Mouse (Mus musculus) lung, adult 18-20 months (tissue): Measurements from ENCODE around the gene Gm3417.
"Not testable (repeated sequence)": the region's sequence is repeated elsewhere in the genome, so short reads cannot be mapped to it uniquely, and the experiment has no call there.

Source experiments
- DNase-seq, 2 experiments: peaks; one replicate each; pipeline ENCODE4 v3.0.0; 2022; ENCODE audit warnings: mixed read lengths in 2 of 2

The Gm3417 gene

DNA sequence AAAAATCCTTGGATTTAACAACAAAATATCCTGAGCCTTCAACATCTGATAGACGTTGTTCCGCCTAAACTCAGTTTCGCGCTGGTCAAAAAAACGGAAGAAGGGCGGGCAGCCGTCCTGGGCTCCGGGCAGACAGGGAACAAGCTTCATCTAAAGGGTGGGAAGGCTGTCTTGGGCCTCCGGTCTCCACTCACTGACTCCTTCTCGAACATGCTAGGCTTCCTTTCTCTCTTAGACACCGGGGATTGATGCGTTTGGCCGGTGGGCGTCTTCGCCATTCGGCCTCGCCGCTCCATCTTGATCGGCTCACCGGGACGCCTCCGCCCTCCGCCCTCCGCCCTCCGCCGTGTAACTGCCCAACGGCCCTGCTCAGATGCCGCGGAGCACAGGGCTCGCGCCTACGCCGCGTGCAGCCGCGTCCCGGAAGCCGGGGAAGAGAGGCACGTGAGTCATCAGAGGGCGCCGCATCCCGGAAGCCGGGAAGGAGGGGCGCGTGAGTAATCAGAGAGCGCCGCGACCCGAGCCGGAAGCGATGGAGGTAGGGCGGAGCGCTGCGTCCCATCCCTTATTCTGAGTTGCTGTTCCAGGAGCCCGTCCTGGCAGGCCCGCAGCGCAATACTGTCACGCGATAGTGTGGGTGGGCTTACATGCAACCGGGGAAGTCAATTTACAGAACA lies at the start of gene Gm3417, which contains the start of gene 9030025P20Rik:
Gene Gm3417, minus strand, starts transcription at position 429 of the 677 bp plus-strand sequence.
Gene 9030025P20Rik, plus strand, starts transcription at position 107 of the 677 bp plus-strand sequence.
- DNase-seq, result not testable (repeated sequence)

DNA sequence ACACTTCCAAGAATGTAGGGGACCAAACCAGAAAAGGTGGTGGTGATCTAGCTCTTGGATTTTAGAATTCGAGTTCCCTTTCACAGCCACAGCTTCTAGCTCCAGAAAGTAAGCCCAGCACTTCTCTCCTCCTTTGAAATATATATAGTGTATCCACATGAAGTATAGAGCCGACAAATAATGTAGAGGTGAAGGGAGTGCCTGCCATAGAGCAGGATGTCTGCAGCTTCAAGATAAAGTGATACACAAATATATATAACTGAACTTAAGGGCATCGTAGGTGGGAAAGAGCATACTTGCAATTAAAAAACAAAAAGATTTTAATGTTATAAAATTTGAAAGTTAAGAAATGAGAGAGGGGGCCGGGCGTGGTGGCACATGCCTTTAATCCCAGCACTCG lies 46.9 kb upstream of the Gm3417 start:
- DNase-seq, result not testable (repeated sequence)

DNA sequence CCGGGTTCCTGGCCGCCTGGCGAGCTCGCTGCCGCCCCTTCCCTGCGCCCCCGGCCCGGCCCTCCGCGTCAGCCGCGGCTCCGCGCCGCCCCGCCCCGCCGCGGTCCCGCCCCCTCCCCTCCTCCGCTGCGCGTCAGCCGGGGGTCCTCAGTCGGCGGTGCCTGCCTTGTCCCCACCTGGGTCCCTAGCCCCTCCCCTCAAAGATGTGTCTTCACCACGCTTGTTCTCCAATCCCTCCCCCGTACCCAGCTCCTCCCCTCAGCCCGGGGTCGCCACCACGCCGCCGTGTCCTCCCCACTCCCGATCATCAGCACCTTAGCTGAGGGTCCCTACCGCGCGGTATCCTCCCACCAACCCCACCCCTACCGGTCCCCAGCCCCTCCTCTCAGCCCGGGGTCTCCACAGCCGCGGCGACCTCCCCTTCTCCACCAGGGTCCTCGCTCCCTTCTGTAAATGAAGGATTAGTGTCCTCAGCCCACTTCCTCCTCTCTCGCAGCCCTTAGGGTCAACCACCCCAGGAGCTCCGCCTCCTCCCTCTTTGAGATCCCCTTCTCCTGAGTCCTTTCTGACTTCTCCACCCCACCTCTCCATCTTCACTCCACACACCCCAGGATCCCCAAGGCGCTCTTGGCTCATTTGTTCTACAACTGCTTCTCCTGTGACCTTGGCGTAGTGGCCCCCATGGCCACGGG lies 46.1 kb upstream of the Gm3417 start:
- not testable (repeated sequence) for DNase-seq

DNA sequence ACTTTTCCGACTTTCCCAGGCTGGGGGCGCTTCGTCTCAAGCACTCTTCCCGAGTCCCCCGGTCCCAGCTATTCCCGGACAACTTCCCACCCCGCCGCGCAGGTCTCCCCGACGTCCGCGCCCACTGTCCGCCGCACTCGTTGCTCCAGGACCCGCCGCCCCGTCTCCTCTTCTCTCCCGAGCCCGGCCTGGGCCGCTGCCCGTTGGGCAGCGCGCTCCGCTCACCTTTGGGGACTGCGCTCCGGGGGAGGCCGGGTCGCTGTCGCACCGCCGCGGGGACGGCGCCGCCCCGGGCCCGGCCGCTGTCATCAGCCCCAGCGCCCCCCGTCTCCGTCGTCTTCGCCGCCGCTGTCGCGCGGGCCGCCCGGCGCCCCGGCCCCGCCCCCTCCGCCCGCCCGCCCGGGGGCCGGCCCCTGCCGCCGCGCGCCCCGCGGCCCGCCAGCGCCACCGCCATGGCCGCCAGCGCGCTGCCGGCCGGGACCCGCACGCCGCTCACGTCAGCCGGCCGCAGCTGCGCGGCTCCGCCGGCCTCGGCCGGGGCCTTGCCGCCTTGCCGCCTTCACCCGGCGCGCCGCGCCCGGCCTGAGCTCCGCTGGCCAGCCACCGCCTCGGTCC lies 45.4 kb upstream of the Gm3417 start:
- DNase-seq, result not testable (repeated sequence)

DNA sequence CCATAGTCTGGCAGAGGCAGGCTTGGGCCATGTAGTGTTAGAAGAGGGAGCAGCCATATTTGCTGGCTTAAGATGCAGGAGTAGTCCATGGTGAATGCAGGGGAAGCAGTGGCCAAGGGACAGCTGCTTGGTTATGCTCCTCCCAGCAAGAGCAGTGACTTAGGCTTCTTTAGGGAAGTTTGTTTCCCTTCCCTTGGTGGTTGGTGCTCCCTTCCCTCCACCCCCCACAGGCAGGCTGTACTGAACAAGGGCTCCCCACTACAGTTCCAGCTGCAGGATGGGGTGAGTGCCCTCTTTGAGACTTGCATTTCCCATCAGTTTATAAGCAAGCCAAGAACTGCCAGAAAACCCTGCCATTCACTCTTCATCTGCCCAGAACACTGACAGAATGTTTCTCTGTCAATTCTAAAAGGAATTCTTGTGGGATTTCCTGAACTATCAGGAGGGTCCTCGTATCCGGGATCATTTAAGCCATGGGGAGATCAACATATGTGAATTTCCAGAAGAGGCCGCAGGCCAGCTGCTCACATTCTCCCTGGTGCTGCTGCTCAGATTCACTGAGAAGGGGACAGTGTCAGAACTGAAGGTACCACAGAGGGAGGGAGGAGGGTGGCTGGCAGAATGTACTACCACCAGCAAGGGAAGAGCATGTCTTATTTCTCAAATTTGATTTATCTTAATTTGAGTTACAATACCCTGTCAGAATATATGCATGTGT lies 43.1 kb upstream of the Gm3417 start:
- peak; percentile 28 to 43 for DNase-seq

DNA sequence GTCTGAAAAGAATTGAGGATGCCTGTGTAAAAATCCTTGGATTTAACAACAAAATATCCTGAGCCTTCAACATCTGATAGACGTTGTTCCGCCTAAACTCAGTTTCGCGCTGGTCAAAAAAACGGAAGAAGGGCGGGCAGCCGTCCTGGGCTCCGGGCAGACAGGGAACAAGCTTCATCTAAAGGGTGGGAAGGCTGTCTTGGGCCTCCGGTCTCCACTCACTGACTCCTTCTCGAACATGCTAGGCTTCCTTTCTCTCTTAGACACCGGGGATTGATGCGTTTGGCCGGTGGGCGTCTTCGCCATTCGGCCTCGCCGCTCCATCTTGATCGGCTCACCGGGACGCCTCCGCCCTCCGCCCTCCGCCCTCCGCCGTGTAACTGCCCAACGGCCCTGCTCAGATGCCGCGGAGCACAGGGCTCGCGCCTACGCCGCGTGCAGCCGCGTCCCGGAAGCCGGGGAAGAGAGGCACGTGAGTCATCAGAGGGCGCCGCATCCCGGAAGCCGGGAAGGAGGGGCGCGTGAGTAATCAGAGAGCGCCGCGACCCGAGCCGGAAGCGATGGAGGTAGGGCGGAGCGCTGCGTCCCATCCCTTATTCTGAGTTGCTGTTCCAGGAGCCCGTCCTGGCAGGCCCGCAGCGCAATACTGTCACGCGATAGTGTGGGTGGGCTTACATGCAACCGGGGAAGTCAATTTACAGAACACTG lies 31.3 kb upstream of the Gm3417 start, which contains the start of gene Gm3435:
Gene Gm3435, plus strand, starts transcription at position 471 of the 708 bp plus-strand sequence.
- not testable (repeated sequence) for DNase-seq

DNA sequence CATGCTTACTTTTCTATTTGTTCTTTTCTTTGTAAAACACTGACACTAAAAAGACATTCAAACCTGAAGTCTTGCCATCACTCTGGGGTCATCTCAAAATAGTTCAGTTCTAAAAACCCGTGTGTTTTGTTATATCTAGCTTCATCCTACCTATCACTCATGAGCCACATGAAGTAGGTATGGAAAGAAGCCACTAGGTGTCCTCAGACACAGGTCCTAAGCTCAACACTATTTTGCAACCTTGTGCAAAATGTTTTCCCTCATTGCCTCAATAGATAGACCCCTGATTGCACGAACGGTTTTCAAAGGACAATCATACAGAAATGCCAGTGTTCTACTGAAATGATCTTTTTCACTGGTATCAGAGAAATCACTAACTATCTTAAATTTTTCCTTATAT lies 30.5 kb upstream of the Gm3417 start:
- DNase-seq, result not testable (repeated sequence)

DNA sequence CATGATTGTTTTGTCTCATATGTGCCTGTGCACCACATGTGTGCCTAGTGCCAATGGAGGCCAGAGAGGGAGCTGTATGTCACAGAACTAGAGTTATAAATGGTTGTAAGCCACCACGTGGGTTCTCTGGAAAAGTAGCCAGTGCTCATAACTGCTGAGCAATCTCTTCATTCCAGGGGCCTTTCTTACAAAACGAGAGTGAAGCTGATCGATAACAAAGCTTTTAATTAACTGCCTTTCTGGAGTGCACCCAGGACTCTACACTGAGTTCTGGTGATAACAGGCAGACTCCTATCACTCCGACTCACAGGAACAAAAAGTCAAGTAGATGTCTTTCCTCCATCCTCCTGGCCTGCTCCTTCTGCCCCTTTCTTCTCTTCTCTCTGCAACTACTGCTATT lies 21.5 kb upstream of the Gm3417 start:
- not testable (repeated sequence) for DNase-seq

DNA sequence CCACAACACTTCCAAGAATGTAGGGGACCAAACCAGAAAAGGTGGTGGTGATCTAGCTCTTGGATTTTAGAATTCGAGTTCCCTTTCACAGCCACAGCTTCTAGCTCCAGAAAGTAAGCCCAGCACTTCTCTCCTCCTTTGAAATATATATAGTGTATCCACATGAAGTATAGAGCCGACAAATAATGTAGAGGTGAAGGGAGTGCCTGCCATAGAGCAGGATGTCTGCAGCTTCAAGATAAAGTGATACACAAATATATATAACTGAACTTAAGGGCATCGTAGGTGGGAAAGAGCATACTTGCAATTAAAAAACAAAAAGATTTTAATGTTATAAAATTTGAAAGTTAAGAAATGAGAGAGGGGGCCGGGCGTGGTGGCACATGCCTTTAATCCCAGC lies 15.6 kb upstream of the Gm3417 start:
- DNase-seq, result not testable (repeated sequence)

DNA sequence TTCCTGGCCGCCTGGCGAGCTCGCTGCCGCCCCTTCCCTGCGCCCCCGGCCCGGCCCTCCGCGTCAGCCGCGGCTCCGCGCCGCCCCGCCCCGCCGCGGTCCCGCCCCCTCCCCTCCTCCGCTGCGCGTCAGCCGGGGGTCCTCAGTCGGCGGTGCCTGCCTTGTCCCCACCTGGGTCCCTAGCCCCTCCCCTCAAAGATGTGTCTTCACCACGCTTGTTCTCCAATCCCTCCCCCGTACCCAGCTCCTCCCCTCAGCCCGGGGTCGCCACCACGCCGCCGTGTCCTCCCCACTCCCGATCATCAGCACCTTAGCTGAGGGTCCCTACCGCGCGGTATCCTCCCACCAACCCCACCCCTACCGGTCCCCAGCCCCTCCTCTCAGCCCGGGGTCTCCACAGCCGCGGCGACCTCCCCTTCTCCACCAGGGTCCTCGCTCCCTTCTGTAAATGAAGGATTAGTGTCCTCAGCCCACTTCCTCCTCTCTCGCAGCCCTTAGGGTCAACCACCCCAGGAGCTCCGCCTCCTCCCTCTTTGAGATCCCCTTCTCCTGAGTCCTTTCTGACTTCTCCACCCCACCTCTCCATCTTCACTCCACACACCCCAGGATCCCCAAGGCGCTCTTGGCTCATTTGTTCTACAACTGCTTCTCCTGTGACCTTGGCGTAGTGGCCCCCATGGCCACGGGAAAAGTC lies 14.7 kb upstream of the Gm3417 start:
- not testable (repeated sequence) for DNase-seq

DNA sequence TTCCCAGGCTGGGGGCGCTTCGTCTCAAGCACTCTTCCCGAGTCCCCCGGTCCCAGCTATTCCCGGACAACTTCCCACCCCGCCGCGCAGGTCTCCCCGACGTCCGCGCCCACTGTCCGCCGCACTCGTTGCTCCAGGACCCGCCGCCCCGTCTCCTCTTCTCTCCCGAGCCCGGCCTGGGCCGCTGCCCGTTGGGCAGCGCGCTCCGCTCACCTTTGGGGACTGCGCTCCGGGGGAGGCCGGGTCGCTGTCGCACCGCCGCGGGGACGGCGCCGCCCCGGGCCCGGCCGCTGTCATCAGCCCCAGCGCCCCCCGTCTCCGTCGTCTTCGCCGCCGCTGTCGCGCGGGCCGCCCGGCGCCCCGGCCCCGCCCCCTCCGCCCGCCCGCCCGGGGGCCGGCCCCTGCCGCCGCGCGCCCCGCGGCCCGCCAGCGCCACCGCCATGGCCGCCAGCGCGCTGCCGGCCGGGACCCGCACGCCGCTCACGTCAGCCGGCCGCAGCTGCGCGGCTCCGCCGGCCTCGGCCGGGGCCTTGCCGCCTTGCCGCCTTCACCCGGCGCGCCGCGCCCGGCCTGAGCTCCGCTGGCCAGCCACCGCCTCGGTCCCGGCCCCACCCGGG lies 14.0 kb upstream of the Gm3417 start:
- DNase-seq, result not testable (repeated sequence)

DNA sequence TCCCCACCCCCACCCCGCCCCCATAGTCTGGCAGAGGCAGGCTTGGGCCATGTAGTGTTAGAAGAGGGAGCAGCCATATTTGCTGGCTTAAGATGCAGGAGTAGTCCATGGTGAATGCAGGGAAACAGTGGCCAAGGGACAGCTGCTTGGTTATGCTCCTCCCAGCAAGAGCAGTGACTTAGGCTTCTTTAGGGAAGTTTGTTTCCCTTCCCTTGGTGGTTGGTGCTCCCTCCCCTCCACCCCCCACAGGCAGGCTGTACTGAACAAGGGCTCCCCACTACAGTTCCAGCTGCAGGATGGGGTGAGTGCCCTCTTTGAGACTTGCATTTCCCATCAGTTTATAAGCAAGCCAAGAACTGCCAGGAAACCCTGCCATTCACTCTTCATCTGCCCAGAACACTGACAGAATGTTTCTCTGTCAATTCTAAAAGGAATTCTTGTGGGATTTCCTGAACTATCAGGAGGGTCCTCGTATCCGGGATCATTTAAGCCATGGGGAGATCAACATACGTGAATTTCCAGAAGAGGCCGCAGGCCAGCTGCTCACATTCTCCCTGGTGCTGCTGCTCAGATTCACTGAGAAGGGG lies 11.6 kb upstream of the Gm3417 start:
- not testable (repeated sequence) for DNase-seq

DNA sequence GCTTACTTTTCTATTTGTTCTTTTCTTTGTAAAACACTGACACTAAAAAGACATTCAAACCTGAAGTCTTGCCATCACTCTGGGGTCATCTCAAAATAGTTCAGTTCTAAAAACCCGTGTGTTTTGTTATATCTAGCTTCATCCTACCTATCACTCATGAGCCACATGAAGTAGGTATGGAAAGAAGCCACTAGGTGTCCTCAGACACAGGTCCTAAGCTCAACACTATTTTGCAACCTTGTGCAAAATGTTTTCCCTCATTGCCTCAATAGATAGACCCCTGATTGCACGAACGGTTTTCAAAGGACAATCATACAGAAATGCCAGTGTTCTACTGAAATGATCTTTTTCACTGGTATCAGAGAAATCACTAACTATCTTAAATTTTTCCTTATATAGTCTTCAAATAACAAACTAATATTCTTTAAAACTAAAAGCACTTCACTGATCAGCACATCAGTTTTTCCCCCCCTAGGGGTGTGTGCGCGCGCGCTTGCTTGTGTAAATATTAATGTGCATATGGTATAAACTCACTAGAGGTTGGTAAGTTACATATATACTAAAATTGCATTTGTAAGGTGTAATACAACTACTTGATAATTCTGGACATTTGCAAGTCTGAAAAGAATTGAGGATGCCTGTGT lies 750 bp downstream of the Gm3417 start:
- not testable (repeated sequence) for DNase-seq

DNA sequence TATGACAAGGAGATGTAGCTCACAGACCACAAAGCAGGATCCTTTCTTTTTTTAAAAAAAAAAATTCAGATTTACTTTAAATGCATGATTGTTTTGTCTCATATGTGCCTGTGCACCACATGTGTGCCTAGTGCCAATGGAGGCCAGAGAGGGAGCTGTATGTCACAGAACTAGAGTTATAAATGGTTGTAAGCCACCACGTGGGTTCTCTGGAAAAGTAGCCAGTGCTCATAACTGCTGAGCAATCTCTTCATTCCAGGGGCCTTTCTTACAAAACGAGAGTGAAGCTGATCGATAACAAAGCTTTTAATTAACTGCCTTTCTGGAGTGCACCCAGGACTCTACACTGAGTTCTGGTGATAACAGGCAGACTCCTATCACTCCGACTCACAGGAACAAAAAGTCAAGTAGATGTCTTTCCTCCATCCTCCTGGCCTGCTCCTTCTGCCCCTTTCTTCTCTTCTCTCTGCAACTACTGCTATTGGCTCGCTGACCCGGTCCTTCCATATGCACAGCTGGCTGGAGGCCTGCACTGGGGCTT lies 10.1 kb downstream of the Gm3417 start:
- DNase-seq, result not testable (repeated sequence)

DNA sequence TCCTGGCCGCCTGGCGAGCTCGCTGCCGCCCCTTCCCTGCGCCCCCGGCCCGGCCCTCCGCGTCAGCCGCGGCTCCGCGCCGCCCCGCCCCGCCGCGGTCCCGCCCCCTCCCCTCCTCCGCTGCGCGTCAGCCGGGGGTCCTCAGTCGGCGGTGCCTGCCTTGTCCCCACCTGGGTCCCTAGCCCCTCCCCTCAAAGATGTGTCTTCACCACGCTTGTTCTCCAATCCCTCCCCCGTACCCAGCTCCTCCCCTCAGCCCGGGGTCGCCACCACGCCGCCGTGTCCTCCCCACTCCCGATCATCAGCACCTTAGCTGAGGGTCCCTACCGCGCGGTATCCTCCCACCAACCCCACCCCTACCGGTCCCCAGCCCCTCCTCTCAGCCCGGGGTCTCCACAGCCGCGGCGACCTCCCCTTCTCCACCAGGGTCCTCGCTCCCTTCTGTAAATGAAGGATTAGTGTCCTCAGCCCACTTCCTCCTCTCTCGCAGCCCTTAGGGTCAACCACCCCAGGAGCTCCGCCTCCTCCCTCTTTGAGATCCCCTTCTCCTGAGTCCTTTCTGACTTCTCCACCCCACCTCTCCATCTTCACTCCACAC lies 16.9 kb downstream of the Gm3417 start:
- DNase-seq, result not testable (repeated sequence)

DNA sequence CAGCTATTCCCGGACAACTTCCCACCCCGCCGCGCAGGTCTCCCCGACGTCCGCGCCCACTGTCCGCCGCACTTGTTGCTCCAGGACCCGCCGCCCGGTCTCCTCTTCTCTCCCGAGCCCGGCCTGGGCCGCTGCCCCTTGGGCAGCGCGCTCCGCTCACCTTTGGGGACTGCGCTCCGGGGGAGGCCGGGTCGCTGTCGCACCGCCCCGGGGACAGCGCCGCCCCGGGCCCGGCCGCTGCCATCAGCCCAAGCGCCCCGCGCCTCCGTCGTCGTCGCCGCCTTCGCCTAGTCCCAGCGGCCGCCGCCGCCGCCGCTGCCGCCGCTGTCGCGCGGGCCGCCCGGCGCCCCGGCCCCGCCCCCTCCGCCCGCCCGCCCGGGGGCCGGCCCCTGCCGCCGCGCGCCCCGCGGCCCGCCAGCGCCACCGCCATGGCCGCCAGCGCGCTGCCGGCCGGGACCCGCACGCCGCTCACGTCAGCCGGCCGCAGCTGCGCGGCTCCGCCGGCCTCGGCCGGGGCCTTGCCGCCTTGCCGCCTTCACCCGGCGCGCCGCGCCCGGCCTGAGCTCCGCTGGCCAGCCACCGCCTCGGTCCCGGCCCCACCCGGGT lies 17.5 kb downstream of the Gm3417 start, which contains the start of gene Phf10:
Gene Phf10, minus strand, starts transcription at position 323 of the 606 bp plus-strand sequence.
- DNase-seq, result peak; percentile 27 to 34

DNA sequence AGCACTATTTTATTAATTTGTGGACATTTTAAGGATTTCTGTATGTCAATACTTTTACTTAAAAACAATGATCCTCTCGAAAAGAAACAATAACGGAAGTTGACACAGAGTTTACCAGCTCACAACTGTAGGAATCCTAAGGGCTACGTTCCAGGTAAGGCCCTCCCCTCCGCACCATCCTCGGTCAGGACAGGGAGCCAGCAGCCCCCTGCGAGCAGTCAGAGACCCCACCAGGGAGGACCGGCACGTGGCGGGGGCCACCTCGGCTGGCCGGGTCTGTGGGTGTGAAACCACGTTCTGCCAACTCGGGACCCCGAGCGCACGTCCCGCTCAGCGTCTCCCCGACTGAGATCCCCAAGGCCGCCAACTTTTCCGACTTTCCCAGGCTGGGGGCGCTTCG lies 18.1 kb downstream of the Gm3417 start:
- DNase-seq, result peak in 1 of 2 experiments; percentile 20

DNA sequence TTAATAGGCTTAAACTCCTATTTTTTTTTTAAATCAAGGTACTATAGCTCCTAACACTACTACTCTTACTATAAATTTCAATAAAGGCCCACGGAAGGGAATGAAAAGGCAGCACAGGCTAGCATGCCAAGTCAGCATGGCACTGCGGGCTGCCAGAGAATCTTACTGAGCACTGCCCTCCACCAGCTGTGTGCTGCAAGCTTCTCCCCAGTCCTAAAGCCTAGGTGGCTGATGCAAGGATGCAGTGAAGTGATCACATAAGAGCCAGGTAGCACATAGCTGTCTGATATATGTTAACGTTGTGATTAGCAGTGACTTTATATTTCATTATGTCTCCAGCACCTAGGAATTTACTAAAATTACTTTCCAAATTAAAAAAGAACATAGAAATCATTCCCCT lies 18.6 kb downstream of the Gm3417 start:
- DNase-seq, result no peak
